Mouse (Mus musculus): ENCODE measurements around the gene Wnt1.

Gene Wnt1

DNA sequence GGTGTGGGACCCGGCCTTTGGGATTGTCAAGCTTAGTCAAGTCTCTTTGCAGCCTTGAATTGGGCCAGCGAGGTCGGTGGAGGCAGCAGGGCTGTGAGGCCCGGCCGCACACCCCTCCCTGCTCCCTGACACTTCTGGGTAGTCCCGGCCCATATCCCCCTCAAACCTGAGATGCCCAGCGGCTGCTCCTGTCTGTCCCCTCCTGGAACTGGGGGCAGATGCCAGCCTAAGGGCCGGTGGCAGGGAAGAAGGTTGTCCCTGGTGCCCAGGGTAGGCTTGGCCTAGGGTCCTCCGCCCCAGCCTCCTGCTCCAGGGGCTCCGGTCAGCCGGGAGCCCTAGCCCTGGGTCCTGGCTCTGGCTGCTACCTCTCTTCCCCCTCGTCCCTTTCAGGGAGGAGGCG, 44.4 kb downstream of the Wnt1 start:
- no peak for DNase-seq (ENCODE audit: low read depth, low spot score)

DNA sequence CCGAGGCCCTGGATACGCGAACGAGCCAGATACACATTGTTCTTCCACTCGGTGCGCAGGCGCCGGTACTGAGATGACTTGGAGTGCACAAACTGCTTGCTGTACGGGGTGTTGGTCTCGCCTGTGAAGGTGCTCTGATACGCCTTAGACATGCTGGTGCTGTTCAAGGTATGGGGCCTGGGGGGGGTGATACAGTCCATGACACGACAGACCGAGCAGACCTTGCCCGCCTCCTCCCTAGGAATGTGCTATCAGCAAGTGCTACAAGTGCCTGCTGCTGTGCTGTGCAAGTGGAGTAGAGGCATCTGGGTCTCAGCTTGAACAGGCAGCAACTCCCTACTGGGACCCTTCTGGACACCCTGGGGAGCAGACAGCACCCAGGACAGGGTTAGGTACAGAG, 45.6 kb downstream of the Wnt1 start:
- DNase-seq (ENCODE audit: low read depth, low spot score): no peak

DNA sequence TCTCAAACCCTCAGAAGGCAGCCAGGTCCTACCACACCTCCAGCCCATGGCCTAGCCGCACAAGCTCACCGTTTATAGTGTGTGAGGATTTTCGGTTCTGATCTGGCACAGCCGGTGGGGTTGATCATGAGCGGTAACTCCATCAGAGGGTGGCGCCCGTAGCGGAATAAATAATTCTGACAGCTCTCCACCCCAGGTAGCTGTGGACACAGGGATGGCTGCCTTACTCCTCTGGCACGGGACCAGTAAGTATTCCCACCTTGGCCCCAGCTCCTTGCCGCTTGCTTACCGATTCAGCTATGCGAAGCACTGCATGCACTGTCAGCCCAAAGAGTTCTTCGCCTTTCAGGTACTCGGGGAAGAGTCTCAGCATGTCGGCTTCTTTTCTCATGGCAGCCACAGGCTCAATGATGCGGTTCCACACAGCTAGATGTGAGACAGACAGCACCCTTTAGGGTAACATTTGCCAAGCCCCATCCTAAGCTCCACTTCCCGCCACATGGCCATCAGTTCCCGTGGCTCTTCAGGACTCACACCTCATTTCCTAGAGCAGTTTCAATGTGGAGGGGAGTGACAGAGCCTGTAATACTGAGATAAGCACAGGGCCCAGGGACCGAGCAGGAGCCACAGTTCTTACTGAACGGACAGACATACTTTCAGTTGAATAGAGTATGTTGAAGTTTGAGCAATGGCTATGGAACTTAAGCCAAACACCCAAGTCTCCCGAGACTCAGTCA, 47.5 kb downstream of the Wnt1 start:
- DNase-seq (ENCODE audit: low read depth, low spot score): no peak

DNA sequence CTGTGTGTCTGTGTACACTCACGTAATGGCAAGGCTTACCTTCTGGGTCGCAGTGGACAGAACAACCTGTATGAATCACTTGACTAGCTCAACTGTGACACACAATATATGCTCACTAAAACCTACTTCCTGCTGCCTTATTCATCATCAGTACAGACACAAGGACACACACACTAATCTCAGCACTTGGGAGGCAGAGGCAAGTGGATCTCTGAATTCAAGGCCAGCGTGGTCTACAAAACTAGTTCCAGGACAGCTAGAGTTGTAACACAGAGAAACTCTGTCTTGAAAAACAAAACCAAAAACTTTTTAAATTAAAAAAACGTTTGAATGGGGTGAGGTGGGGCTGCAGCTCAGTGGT, 48.1 kb downstream of the Wnt1 start:
- DNase-seq (ENCODE audit: low read depth, low spot score): no peak

DNA sequence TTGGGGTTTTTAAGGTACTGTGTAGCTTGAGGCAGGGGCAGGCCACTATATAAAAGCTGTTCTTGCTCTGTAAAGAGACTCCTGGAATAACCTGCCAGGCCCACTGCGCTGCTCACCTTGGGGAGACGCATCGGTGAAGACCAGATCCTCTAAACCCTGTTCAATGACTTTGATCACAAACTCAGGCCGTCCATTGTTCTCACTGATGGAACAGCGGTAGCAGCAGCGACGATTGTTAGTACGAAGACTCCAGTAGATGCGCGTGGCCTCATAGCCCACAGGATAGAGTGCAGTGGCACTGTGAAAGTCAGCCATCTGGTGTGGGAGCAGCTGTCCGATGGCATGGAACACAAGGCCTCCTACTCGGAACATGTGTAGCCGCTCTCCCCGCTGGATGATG, 49.5 kb downstream of the Wnt1 start:
- DNase-seq (ENCODE audit: low read depth, low spot score): no peak

DNA sequence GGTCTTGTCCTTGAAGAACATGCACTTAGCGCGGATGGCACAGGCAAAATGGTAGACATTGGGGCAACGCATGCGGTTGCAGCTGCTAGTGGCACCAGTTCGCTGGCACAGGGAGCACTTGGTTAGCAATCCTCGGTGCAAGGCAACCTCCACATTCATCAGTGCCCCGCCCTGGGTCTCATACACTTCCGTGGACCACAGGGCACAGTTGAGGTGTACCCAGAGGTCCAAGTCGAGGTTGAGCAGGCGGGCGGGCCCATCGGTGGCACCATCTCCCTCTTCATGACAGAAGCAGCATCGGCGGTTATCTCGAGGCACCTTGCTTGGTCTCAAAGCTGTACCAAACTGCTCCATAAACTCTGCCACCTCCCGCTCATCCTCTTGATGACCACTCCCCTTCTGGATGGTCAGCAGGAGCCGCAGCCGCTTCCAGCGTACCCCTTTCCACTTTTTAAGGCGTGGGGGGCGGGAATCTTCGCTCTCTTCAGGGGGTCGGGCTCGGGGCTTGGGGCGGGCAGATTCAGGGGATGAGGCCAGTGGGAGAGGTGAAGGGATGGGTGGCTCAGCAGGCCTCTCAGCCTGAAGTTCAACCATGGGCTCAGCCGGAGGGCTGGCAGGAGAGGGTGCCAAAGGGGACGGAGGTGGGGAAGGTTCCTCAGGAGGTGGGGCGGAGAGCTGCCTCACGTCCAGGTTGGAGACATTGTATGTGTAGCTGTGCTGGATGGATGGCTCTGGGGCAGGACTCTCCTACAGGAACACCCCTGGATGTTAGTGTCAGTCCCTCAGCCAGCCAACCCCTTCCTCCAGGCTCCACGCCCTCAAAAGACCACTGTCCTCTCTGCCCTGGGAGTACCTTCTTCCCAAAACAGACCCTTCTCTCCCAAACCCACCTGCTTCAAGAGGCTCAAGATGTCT, 50.3 kb downstream of the Wnt1 start:
- no peak for DNase-seq (ENCODE audit: low read depth, low spot score)
